Mouse (Mus musculus): ENCODE measurements around the gene Gm20696. TPM values are rescaled to one million over a fixed set of nuclear protein-coding genes. Genes with fewer than 3 reads are reported as not detected.
A peak's percentile ranks its signal among the peaks of the same experiment; 100 is the strongest.

Gm20696 gene
- polyA plus RNA-seq, 1 experiment = 2.8 TPM

DNA sequence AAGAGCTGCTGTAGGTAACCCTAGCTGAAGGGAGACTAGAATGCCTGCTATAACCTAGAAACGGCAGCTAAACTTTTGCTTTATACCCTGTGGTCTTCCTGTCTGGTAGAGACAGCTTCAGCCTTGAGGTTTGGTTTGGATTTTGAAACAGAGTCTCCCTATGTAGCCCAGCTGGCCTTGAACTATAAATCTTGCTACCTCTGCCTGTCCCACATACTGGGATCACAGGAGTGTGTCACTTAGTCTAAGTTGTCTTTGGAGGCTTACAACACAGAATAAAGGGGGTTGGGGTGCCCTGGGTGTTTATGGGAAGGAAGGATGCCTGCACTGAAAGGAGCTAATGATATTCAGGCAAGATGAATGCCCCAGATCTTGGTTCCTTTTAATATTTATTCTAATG is 113.8 kb downstream of the Gm20696 start:
- H3K27me3 ChIP-seq (ENCODE audit: control insufficient read depth, insufficient read depth, low read length) = no peaks in the 10 kb centered on the region
- no peaks in the 10 kb centered on the region for H3K4me1 ChIP-seq (ENCODE audit: control insufficient read depth, insufficient read depth, low read length)
- DNase-seq = no peak
- no peak overlapping the region for H3K4me3 ChIP-seq (replicated peaks; ENCODE audit: insufficient read depth, low read depth, low read length)
- 95% methylated on average over 1 of the region's 1 CpGs for WGBS
- TF ChIP-seq POLR2A (IDR thresholded peaks at IDR 0.05; ENCODE audit: borderline replicate concordance, insufficient read depth, low read length) (no peak), CTCF (IDR thresholded peaks at IDR 0.05; ENCODE audit: borderline replicate concordance, insufficient read depth, low read depth, low read length) (no peak)
- H3K27ac ChIP-seq (ENCODE audit: insufficient read depth, low read length) = no peak overlapping the region

DNA sequence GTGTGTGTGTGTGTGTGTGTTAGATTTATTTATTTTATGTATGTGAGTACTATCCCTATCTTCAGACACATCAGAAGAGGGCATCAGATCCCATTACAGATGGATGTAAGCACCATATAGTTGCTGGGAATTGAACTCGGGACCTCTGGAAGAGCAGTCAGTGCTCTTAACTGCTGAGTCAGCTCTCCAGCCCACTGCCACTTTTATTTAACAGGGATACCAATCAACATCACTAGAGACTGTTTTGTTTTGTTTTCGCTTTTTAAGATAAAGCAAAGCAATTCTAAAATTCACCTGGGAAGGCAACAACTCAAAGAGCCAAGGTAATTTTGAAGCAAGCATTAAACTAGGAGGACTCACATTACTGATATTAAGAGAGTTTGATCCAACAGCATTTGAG is 120.2 kb downstream of the Gm20696 start:
- 100% methylated on average over 2 of the region's 2 CpGs for WGBS
- no peaks in the 10 kb centered on the region for H3K4me1 ChIP-seq (ENCODE audit: control insufficient read depth, insufficient read depth, low read length)
- no peaks in the 10 kb centered on the region for H3K27me3 ChIP-seq (ENCODE audit: control insufficient read depth, insufficient read depth, low read length)
- no peak overlapping the region for H3K4me3 ChIP-seq (replicated peaks; ENCODE audit: insufficient read depth, low read depth, low read length)
- DNase-seq = no peak
- H3K27ac ChIP-seq (ENCODE audit: insufficient read depth, low read length) = no peak overlapping the region
- no peak for TF ChIP-seq CTCF (IDR thresholded peaks at IDR 0.05; ENCODE audit: borderline replicate concordance, insufficient read depth, low read depth, low read length)
- TF ChIP-seq POLR2A (IDR thresholded peaks at IDR 0.05; ENCODE audit: borderline replicate concordance, insufficient read depth, low read length) = no peak

DNA sequence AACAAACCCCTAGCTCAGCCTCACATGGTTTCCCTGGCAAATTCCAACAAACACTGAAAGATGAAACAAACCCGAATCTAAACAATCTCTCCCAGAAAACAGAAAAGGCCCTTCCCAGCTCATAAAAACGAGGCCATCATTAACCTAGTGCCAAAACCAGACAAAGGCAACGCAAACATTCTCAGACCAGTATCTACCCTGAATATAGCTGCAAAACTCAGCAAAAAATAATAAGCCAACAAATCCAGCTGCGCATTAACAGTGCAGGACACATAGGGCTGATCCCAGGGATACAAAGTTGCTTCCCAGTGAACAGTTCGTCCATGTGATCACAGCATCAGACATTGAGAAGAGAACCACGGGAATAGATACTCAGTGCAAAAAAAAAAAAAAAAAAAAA is 121.2 kb downstream of the Gm20696 start:
- H3K4me3 ChIP-seq (replicated peaks; ENCODE audit: insufficient read depth, low read depth, low read length) = no peak overlapping the region
- TF ChIP-seq POLR2A (IDR thresholded peaks at IDR 0.05; ENCODE audit: borderline replicate concordance, insufficient read depth, low read length) = no peak
- TF ChIP-seq CTCF (IDR thresholded peaks at IDR 0.05; ENCODE audit: borderline replicate concordance, insufficient read depth, low read depth, low read length) = no peak
- H3K4me1 ChIP-seq (ENCODE audit: control insufficient read depth, insufficient read depth, low read length) = no peaks in the 10 kb centered on the region
- H3K27ac ChIP-seq (ENCODE audit: insufficient read depth, low read length) = no peak overlapping the region
- 84% methylated on average over 6 of the region's 6 CpGs for WGBS
- no peak for DNase-seq
- H3K27me3 ChIP-seq (ENCODE audit: control insufficient read depth, insufficient read depth, low read length) = no peaks in the 10 kb centered on the region

DNA sequence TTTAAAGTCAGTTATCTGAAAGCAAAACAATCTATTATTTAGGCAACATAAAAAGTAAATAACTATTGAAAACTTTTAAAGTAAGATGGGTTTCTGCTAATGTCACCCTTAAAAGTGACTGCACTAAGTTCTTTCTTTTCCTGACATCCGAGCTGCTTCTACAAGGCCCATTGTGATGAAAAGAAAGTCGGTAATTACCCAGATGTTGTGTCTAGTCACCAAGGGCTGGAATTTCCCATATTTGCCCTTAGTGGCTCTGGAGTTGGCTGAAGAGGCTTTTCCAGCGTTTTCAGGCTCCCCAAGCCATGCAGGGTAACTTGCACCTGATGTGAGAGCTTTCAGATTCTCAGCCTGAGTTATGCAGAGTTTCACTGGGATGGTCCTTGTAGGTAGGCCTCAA is 125.5 kb downstream of the Gm20696 start:
- H3K4me1 ChIP-seq (ENCODE audit: control insufficient read depth, insufficient read depth, low read length) = no peaks in the 10 kb centered on the region
- H3K4me3 ChIP-seq (replicated peaks; ENCODE audit: insufficient read depth, low read depth, low read length) = no peak overlapping the region
- no peak for DNase-seq
- 73% methylated on average over 3 of the region's 3 CpGs for WGBS
- TF ChIP-seq POLR2A (IDR thresholded peaks at IDR 0.05; ENCODE audit: borderline replicate concordance, insufficient read depth, low read length) = no peak
- no peak for TF ChIP-seq CTCF (IDR thresholded peaks at IDR 0.05; ENCODE audit: borderline replicate concordance, insufficient read depth, low read depth, low read length)
- no peaks in the 10 kb centered on the region for H3K27me3 ChIP-seq (ENCODE audit: control insufficient read depth, insufficient read depth, low read length)
- no peak overlapping the region for H3K27ac ChIP-seq (ENCODE audit: insufficient read depth, low read length)

DNA sequence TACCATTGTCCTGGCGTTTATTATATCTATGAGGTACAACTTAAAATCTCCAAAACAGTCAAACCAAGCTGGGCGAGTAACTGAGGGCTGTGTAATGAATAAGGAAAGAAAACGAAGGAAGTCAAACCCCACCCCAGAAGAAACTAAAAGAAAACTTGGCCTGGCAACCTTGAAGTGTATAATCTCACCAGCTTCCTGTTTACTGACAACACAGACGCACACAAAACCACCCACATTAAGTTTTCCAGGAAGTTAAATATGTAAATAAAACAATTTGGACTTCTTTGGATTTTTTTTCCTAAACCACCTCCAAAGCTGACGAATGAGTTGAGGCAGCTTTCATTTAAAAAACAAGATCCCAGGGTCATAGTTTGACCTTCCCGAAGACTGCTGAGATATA is 125.9 kb downstream of the Gm20696 start:
- WGBS = 88% methylated on average over 6 of the region's 6 CpGs
- Histone ChIP-seq H3K4me3 (replicated peaks; ENCODE audit: insufficient read depth, low read depth, low read length) (no peak overlapping the region), H3K27me3 (ENCODE audit: control insufficient read depth, insufficient read depth, low read length) (no peaks in the 10 kb centered on the region), H3K4me1 (ENCODE audit: control insufficient read depth, insufficient read depth, low read length) (no peaks in the 10 kb centered on the region), H3K27ac (ENCODE audit: insufficient read depth, low read length) (no peak overlapping the region)
- TF ChIP-seq CTCF (IDR thresholded peaks at IDR 0.05; ENCODE audit: borderline replicate concordance, insufficient read depth, low read depth, low read length) = no peak
- TF ChIP-seq POLR2A (IDR thresholded peaks at IDR 0.05; ENCODE audit: borderline replicate concordance, insufficient read depth, low read length) = no peak
- no peak for DNase-seq

DNA sequence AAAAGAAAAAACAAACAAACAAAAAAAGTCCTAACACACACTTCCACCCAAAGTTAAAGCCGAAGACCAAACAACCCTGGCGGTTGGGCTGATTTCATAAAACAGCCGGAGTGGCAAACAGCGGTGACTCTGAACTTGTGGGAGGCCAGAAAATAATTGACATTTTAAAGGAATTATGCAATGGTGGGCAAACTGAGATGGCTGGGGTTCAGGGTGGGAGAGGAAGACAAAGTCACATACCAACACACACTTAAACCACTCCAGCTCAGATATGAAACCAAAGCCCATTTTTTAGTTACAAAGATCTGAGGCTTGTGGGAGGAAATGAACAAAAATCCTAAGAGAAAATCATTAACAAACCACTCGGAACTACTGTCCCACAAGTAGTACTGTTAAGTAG is 126.5 kb downstream of the Gm20696 start:
- TF ChIP-seq CTCF (IDR thresholded peaks at IDR 0.05; ENCODE audit: borderline replicate concordance, insufficient read depth, low read depth, low read length) = no peak
- no peaks in the 10 kb centered on the region for H3K27me3 ChIP-seq (ENCODE audit: control insufficient read depth, insufficient read depth, low read length)
- H3K27ac ChIP-seq (ENCODE audit: insufficient read depth, low read length) = no peak overlapping the region
- 90% methylated on average over 5 of the region's 5 CpGs for WGBS
- no peak overlapping the region for H3K4me3 ChIP-seq (replicated peaks; ENCODE audit: insufficient read depth, low read depth, low read length)
- DNase-seq = no peak
- no peaks in the 10 kb centered on the region; the same call in 1 of the 2 replicates for H3K4me1 ChIP-seq (ENCODE audit: control insufficient read depth, insufficient read depth, low read length)

DNA sequence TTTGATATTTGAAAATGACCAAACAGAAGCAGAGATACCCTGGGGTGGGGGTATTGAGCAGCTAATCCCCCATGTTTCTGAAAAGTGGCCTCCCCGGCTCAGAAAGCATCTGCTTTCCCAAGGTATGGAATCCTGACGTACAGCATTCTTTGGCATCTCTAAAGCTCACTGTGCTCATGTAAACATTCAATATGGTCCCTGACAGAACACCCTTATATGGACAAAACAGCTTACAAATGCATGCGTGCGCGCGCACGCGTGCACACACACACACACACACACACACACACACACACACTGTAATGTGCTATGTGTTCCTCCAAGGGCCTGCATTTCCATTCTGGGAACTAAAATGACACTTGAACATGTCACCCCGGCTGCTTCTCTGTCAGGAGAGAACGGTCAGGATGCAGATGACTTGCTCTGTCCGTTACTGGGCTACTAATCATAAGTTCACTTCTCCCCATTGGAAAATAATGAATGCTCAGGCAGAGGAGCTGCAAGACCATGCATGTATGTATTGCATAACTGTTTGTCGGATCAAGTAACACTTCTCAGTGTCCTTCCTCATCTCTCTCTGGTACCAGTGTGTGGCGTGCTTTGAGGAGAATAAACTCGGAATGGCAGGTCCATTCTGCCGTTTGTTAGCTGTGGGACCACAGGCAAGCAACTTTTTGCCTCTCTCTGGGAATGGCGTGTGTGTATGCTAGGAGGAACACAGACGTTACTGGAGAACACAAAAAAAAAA is 128.2 kb downstream of the Gm20696 start:
- WGBS = 91% methylated on average over 17 of the region's 17 CpGs
- Histone ChIP-seq H3K27ac (ENCODE audit: insufficient read depth, low read length) (no peak overlapping the region), H3K4me1 (ENCODE audit: control insufficient read depth, insufficient read depth, low read length) (peaks cover 5% of the 10 kb centered on the region), H3K27me3 (ENCODE audit: control insufficient read depth, insufficient read depth, low read length) (no peaks in the 10 kb centered on the region), H3K4me3 (replicated peaks; ENCODE audit: insufficient read depth, low read depth, low read length) (no peak overlapping the region)
- no peak for TF ChIP-seq CTCF (IDR thresholded peaks at IDR 0.05; ENCODE audit: borderline replicate concordance, insufficient read depth, low read depth, low read length)
- no peak for TF ChIP-seq POLR2A (IDR thresholded peaks at IDR 0.05; ENCODE audit: borderline replicate concordance, insufficient read depth, low read length)
- DNase-seq = no peak

DNA sequence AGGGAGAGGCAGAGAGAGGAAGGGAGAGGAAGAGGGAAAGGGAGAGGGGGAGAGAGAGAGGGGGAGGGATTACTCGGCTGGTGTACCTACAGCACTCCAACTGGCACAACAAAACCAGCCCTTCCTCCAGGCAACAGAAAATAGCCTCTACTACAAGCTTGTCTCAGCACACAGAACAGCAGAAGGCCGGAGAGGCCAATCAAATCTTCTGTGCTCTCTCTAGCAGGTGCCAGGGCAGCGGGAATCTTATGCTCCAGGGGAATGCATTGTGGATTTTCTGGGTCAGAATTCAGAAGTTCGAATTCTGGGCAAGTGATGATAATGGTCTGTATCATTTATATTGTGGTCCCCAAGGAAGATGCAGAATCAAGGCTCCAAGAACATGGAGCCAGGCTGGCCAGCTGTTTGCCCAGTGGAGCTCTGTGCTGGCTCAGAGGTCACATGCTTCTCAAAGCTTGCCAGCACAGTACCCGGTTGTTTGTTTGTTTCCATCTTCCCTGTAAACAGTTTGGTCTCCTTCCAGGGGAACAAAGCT is 132.3 kb downstream of the Gm20696 start:
- 12% methylated on average over 5 of the region's 5 CpGs for WGBS
- Histone ChIP-seq H3K27me3 (ENCODE audit: control insufficient read depth, insufficient read depth, low read length) (no peaks in the 10 kb centered on the region), H3K27ac (ENCODE audit: insufficient read depth, low read length) (peak overlapping the region; percentile 72), H3K4me3 (replicated peaks; ENCODE audit: insufficient read depth, low read depth, low read length) (no peak overlapping the region), H3K4me1 (ENCODE audit: control insufficient read depth, insufficient read depth, low read length) (peaks cover 5% of the 10 kb centered on the region)
- TF ChIP-seq POLR2A (IDR thresholded peaks at IDR 0.05; ENCODE audit: borderline replicate concordance, insufficient read depth, low read length) (no peak), CTCF (IDR thresholded peaks at IDR 0.05; ENCODE audit: borderline replicate concordance, insufficient read depth, low read depth, low read length) (no peak)
- DNase-seq = peak; percentile 46 to 72

Data from cerebellum, adult 2 months (tissue).